Mouse (Mus musculus): ENCODE data around the gene Slc10a7.

GRCm38 (mm10) chr8:78734721-78735517, 225.8 kb downstream of the Slc10a7 start:
- TF ChIP-seq CTCF (IDR thresholded peaks at IDR 0.05; ENCODE audit: low read depth) (no peak), EP300 (IDR thresholded peaks at IDR 0.05; ENCODE audit: low read depth) (no peak)

All from liver, embryonic 14.5 days (tissue).